Mouse (Mus musculus): ENCODE measurements at regions not wholly inside any gene's neighbourhood (a gene's known extent, or its start where the extent isn't known, plus 50 kb on each side); places are given as distances from the start of the nearest gene placed in this dataset.
"Not testable (repeated sequence)": the region's sequence is repeated elsewhere in the genome, so short reads cannot be mapped to it uniquely, and the experiment has no call there.

- DNase-seq: no peak
These were observed 63.9 kb upstream of the Tars start for GRCm38 (mm10) chr15:11463341-11463740.

- DNase-seq: not testable (repeated sequence)
These were observed 62.1 kb upstream of the Tars start for GRCm38 (mm10) chr15:11461575-11461974.

GRCm38 (mm10) chr15:11459306-11459705, 59.8 kb upstream of the Tars start:
- DNase-seq: no peak

GRCm38 (mm10) chr15:11457278-11457677, 57.8 kb upstream of the Tars start:
- DNase-seq: no peak

- no peak for DNase-seq
These were observed 56.5 kb upstream of the Tars start for GRCm38 (mm10) chr15:11455982-11456381.

GRCm38 (mm10) chr15:11455366-11455785, 55.9 kb upstream of the Tars start:
- no peak for DNase-seq

- DNase-seq: no peak
These were observed 54.5 kb upstream of the Tars start for GRCm38 (mm10) chr15:11453997-11454396.

- DNase-seq: no peak
These were observed 52.2 kb upstream of the Tars start for GRCm38 (mm10) chr15:11451635-11452034.
